Mouse (Mus musculus): Measurements from ENCODE around the gene Klk7.

GRCm38 (mm10) chr7:43860411-43860810, 49.3 kb downstream of the Klk7 start:
- no peak for TF ChIP-seq CTCF (IDR thresholded peaks at IDR 0.05; ENCODE audit: control insufficient read depth, insufficient read depth, low read length)
- no peak for TF ChIP-seq POLR2A (IDR thresholded peaks at IDR 0.05; ENCODE audit: borderline replicate concordance, control insufficient read depth, low read depth, low read length)

All from bone marrow, adult 2 months (tissue).